Mouse (Mus musculus) layer of hippocampus, adult 8-10 months (tissue): ENCODE measurements around the gene Wdr47. TPM values are rescaled to one million over a fixed set of nuclear protein-coding genes. Genes with fewer than 3 reads are reported as not detected.
A peak's percentile ranks its signal among the peaks of the same experiment; 100 is the strongest.
"Not testable (repeated sequence)": the region's sequence is repeated elsewhere in the genome, so short reads cannot be mapped to it uniquely, and the experiment has no call there.

Experiments
- DNase-seq, 2 experiments: peaks; one replicate each; pipeline ENCODE4 v3.0.0; 2022; ENCODE audit warnings: low spot score in 2 of 2
- total RNA-seq, 4 experiments: library from RNA; stranded (reverse); gene quantifications; 2 replicates each; pipeline ENCODE4 v1.2.4; 2022

Gene Wdr47
- total RNA-seq, 4 experiments from 2014 or later: 113 to 153 (median 135) TPM

DNA sequence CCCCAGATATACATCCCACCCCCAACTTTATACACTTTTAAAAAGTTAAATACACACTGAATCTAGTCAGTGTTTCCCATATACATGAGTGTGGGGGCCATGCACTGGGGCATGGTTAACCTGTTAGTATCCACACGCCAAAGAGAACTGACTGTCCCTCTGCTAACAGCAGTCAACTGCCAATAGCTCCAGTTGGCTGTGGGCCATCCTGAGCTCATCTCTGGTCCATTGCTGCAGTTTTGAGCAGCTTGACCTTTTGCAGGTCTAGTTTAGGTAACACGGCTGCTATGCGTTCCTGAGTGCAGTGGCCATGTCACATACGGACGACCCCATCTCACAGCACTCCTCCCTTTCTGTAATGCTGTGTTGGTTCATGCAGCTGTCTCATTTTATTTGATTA is 43.7 kb downstream of the Wdr47 start:
- DNase-seq: no peak

GRCm38 (mm10) chr3:108639412-108639811 is 48.3 kb downstream of the Wdr47 start:
- no peak for DNase-seq

GRCm38 (mm10) chr3:108640998-108641397 is 49.9 kb downstream of the Wdr47 start:
- no peak for DNase-seq

GRCm38 (mm10) chr3:108644856-108645255 is 53.8 kb downstream of the Wdr47 start:
- no peak for DNase-seq

GRCm38 (mm10) chr3:108646036-108646435 is 55.0 kb downstream of the Wdr47 start:
- DNase-seq: peak; percentile 21 to 44

DNA sequence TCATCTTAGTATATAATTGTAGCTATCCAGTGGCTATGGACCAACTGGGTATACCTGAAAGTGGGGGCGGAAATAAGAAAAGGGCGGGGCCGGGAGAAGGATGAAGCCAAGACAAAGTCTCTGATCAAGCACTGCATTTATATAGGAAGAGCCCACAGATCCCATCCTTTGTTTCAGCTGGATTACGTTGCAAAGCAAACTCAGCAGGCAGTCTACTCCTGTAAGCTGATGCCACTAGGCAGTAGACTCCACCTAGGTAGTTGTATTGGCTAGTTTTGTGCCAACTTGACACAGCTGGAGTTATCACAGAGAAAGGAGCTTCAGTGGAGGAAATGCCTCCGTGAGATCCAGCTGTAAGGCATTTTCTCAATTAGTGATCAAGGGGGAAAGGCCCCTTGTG is 56.6 kb downstream of the Wdr47 start:
- DNase-seq: not testable (repeated sequence)

DNA sequence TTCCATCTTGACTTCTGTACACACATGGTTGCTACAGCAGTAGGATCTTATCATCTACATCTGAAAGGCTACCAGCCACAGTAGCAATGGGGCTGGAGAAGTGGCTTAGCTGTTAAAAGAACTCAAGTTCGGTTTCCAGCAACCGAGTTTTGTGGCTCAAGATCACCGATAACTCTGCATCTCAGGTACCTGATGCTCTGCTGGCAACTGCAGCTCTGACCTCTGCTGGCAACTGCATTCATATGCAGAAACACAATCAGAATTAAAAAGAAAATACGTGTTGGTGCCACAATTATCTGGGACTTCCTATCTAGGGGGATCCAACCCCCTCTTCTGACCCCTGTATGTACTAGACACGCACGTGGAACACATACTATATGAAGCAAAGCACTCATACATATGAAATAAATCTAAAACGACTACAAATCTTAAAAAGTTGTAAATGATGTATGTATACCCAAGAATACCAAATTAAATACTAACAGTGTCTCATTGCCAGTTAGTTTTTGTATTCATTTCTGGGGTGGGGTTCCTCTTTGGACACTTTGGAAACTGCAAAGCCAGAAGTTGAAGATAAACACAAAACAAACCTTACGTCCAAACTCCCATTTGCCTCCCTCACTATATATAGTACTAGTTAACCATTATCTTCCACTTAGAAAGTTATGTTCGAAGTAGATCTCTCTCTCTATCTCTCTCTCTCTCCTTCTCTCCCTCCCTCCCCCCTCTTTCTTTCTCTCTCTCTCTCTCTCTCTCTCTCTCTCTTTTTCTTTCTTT is 62.0 kb downstream of the Wdr47 start:
- no peak for DNase-seq

DNA sequence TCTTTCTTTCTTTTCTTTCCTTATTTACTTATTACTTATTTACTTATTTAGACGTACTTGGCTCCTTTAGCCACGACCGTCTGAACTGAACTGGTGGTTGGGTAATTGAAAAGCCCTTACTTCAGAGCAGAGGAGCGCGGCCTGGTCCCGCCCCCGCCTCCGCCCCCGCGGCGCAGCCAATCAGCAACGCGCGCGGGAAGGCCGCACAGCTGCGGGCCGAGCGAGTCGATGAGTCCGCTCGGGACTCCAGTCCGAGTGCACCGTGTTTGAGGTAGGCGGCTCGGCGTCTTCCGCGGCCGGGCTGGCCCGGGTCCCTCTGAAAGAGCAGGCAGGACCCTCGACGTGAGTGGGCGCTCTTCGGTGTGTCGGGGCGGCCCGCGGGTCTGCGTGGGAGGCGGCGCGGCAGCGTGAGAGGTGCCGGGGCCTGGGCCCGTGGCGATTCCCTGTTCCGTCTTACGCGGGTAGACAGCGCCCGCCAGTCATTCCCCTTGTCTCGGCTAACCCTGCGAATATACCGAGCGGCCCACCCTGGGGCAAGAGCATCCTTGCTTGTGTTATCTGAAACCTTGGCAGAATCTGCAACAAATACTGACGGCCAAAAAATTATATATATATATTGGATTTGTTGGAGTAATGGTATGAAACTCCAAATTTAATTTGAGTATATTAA is 62.8 kb downstream of the Wdr47 start, which contains the start of gene Clcc1:
TSS of gene Clcc1 (plus strand) at position 204 of the 670 bp plus-strand sequence.
- DNase-seq: peak; percentile 88 to 93

GRCm38 (mm10) chr3:108654566-108654965 is 63.5 kb downstream of the Wdr47 start:
- DNase-seq: no peak

DNA sequence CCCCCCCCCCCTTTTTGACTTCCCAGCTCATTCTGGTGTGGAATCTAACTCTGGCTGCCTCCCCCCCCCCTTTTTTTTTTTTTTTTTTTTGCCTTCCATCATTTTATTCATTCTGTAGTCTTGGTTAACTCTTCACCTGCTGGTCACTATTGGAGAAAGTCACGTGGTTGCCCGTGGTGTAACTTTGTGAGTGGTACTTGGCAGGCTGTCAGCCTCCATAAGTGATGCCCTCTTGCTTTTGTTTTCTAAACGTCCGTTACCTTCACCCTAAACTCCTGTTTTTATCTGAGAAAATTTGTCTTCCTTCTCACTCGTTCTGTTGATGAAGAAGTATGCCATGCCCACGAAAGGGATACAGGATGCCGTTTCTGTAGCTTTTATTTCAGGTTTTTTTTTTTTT is 64.4 kb downstream of the Wdr47 start:
- no peak for DNase-seq

DNA sequence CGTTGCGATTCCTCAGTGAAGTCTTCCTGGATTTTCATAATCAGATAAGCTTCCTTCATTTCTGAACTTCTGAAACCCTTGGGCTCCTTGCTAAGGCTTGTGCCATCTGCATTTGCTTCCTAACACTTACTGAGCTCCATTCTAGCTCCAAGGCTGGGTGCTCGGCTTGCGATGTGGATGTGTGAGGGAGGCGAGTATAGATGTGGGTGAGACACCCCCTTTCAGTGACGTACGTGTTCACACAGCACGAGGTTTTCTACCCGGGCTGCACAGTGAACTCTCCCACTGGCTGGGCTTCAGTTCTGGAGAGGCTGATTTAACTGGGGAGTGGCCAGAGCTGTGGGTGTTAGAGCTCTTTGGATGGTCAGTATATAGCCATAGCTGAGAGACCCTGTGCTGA is 67.5 kb downstream of the Wdr47 start:
- DNase-seq: no peak

DNA sequence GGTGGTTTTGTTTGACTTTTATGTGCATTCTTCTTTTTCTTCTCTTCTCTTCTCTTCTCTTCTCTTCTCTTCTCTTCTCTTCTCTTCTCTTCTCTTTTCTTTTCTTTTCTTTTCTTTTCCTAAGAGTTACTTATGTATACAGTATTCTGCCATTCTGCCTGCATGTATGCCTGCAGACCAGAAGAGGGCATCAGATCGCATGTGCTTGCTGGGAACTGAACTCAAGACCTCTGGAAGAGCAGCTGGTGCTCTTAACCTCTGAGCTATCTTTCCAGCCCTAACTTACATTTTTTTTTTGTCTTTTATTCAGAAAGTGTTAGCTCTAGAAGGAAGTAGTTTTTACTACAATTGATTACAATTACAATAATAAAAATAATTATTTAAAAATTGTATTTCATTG is 69.9 kb downstream of the Wdr47 start:
- DNase-seq: no peak

DNA sequence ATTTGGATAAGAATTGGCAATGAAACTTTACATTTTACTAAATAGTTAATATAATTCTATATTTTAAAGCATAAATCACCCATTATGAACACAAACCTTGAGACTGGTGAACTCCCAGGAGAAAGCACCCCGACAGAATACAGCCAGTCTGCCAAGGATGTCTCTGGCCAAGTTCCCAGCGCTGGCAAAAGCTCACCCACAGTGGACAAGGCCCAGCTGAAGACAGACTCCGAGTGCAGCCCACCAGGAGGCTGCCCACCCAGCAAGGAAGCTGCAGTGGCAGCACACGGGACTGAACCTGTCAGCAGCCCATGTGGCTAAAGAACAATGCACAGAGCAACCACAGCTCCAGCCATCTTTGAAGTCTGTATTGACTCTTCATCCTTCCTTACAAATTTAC is 85.5 kb downstream of the Wdr47 start:
- DNase-seq: no peak

GRCm38 (mm10) chr3:108681004-108681403 is 89.9 kb downstream of the Wdr47 start:
- DNase-seq: no peak

GRCm38 (mm10) chr3:108683597-108683996 is 92.5 kb downstream of the Wdr47 start:
- not testable (repeated sequence) for DNase-seq

DNA sequence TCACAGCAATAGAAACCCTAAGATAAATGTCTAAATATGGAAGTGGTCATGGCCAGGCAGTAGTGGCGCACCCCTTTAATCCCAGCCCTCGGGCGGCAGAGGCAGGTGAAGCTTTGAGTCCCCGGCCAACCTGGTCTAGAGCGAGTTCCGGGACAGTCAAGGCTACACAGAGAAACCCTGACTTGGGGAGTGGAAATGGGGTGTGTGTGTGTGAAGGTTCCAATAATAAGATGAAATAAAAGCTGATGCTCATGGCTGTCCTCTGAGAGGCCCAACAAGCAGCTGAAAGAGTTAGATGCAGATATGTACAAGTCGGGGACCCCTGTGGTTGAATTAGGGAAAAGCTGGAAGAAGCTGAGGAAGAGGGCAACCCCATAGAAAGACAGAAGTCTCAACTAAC is 94.6 kb downstream of the Wdr47 start:
- no peak for DNase-seq

GRCm38 (mm10) chr3:108689015-108689441 is 97.9 kb downstream of the Wdr47 start:
- no peak for DNase-seq

GRCm38 (mm10) chr3:108689446-108689845 is 98.4 kb downstream of the Wdr47 start:
- DNase-seq: no peak

GRCm38 (mm10) chr3:108689979-108690378 is 98.9 kb downstream of the Wdr47 start:
- DNase-seq: no peak

DNA sequence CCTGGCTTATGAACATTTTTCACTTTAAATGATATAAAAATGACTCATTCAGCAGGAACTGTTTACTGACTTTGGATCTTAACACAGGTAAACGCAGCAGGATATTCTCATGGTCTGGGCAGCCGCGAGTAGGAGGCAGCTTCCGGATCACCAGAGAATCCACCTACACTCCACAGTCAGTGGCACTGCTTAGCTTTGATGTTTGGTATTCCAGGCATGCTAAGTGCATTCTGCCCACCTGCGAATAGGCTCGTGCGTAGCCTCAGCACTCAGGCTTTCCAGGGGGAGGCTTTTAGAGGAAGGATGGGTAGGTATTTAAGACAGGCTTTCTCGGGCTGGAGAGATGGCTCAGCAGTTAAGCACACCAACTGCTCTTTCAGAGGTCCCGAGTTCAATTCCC is 103.2 kb downstream of the Wdr47 start:
- no peak for DNase-seq
